Mouse (Mus musculus) ES-Bruce4 (cell line): Measurements from ENCODE around the gene Foxo1. TPM values are rescaled to one million over a fixed set of nuclear protein-coding genes. Genes with fewer than 3 reads are reported as not detected.

ENCODE experiments used
- H3K27ac ChIP-seq: 2 replicates; pipeline ENCODE4 v1.5.1; 2012; ENCODE audit warnings: low read length, inconsistent platforms; ENCODE audit not compliant: insufficient read depth
- H3K27me3 ChIP-seq: 2 replicates; pipeline ENCODE4 v1.6.1; 2012; ENCODE audit warnings: mild to moderate bottlenecking, low read length, inconsistent platforms; ENCODE audit not compliant: control insufficient read depth, poor library complexity, insufficient read depth, severe bottlenecking
- H3K36me3 ChIP-seq: 2 replicates; pipeline ENCODE4 v1.6.1; 2012; ENCODE audit warnings: inconsistent platforms, mild to moderate bottlenecking, low read length, moderate library complexity; ENCODE audit not compliant: control insufficient read depth, poor library complexity, insufficient read depth, severe bottlenecking
- H3K4me1 ChIP-seq: one replicate; pipeline ENCODE4 v1.8.1; 2011; ENCODE audit warnings: low read length; ENCODE audit not compliant: control insufficient read depth, insufficient read depth
- H3K4me3 ChIP-seq: 2 replicates; pipeline ENCODE4 v1.5.1; 2011; ENCODE audit warnings: low read depth, mild to moderate bottlenecking, low read length
- H3K9ac ChIP-seq: 2 replicates; pipeline ENCODE4 v1.6.1; 2012; ENCODE audit warnings: low read depth, mild to moderate bottlenecking, inconsistent platforms; ENCODE audit not compliant: poor library complexity, severe bottlenecking
- H3K9me3 ChIP-seq: replicated peaks from 2 replicates; pipeline ENCODE4 v1.6.1; 2012; ENCODE audit warnings: mild to moderate bottlenecking, low read length, inconsistent platforms; ENCODE audit not compliant: control insufficient read depth, poor library complexity, insufficient read depth, severe bottlenecking
- CTCF ChIP-seq: IDR thresholded peaks from one replicate; pipeline ENCODE4 v1.8.1; 2011; ENCODE audit warnings: low read depth, low read length
- EP300 ChIP-seq: IDR thresholded peaks from 2 replicates; pipeline ENCODE4 v1.6.1; 2011; ENCODE audit warnings: low read depth, low read length; ENCODE audit not compliant: insufficient read depth
- polyA plus RNA-seq: library from polyadenylated mRNA; stranded (reverse); fragments of >200 nt; gene quantifications from 2 replicates; pipeline ENCODE4 v1.2.4, GENCODE M21; 2011; ENCODE audit warnings: low read depth; ENCODE audit not compliant: missing spikeins, insufficient read depth, insufficient read length

Foxo1 gene
- polyA plus RNA-seq, 1 experiment = 22.9 TPM

DNA sequence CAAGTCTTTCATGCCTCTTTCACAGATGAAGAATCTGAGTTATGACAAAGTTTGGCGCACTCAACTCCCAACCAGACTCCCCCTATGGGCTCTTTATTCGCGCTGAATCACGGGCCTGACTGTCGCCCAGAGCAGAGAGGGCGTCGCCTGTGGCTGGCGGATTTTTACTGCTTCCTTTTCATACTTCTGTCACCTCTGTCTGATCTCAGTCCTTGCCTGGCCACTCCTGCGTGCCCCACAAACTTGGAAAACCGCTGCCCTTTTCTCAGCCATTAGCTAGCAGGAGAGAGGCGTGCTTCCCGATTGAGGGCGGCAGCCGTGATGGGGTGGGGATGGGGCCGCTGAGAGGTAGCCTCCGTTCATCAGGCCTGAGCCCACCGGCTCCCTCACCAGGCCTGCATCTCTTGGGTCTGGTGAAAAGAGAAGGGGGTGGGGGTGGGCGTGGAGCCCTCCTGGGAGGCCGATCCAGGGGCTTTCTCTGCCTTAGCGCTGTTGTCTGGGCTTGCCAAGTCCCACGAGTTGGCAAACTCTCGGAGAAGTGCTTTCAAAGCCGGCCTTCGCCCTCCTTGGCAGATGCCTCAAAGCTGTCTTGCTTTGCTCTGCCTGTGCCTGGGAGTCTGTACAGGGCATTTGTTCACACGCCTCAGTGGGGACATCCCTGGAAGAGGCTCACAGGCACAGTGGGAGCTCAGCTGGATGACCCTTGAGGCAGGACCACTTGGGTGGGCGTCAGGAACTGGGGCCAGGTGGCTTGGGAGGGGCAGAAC lies 133.2 kb downstream of the Foxo1 start:
- peaks cover 7% of the 10 kb centered on the region for H3K4me1 ChIP-seq
- peak overlapping the region; percentile 86 for H3K27ac ChIP-seq
- H3K9me3 ChIP-seq = no peaks in the 10 kb centered on the region
- peak overlapping the region; percentile 26 for H3K9ac ChIP-seq
- H3K27me3 ChIP-seq = no peaks in the 10 kb centered on the region
- no peaks in the 10 kb centered on the region for H3K36me3 ChIP-seq
- TF ChIP-seq EP300 = peak; percentile 94
- TF ChIP-seq CTCF = no peak
- H3K4me3 ChIP-seq = peak overlapping the region; percentile 19

Other genes with a start within 250 kb of the Foxo1 start
- 5.7 TPM in 2 replicates for gene Maml3, start 163.3 kb upstream of the Foxo1 start, polyA plus RNA-seq